Mouse (Mus musculus) embryonic facial prominence, embryonic 13.5 days (tissue): ENCODE measurements around the gene Cd37. TPM values are rescaled to one million over a fixed set of nuclear protein-coding genes. Genes with fewer than 3 reads are reported as not detected.

Experiments
- ATAC-seq: fragments of 200-750 bp; cut with Nextera tagmentation; 2 replicates; pipeline ENCODE4 v1.8.0; 2017; ENCODE audit warnings: low read depth; ENCODE audit not compliant: insufficient number of reproducible peaks, insufficient read depth, low FRiP score, low TSS enrichment
- H3K27ac ChIP-seq: fragments of 300-500 bp; sonication (generic); 2 replicates; pipeline ENCODE4 v1.5.1; 2015; ENCODE audit warnings: moderate library complexity, mild to moderate bottlenecking, inconsistent platforms
- H3K27me3 ChIP-seq: fragments of 300-500 bp; sonication (generic); 2 replicates; pipeline ENCODE4 v1.6.1; 2015; ENCODE audit warnings: mild to moderate bottlenecking, inconsistent platforms
- H3K36me3 ChIP-seq: fragments of 300-500 bp; sonication (generic); 2 replicates; pipeline ENCODE4 v1.6.1; 2015; ENCODE audit warnings: mild to moderate bottlenecking, inconsistent platforms
- H3K4me1 ChIP-seq: fragments of 300-500 bp; sonication (generic); 2 replicates; pipeline ENCODE4 v1.6.1; 2015; ENCODE audit warnings: inconsistent platforms
- H3K4me2 ChIP-seq: fragments of 300-500 bp; sonication (generic); 2 replicates; pipeline ENCODE4 v1.6.1; 2015; ENCODE audit warnings: moderate library complexity, mild to moderate bottlenecking, inconsistent platforms
- H3K4me3 ChIP-seq: fragments of 300-500 bp; sonication (generic); 2 replicates; pipeline ENCODE4 v1.5.1; 2015; ENCODE audit warnings: mild to moderate bottlenecking, inconsistent platforms
- H3K9ac ChIP-seq: fragments of 300-500 bp; sonication (generic); 2 replicates; pipeline ENCODE4 v1.6.1; 2015; ENCODE audit warnings: mild to moderate bottlenecking, inconsistent platforms
- H3K9me3 ChIP-seq: fragments of 300-500 bp; sonication (generic); 2 replicates; pipeline ENCODE4 v1.6.1; 2016; ENCODE audit warnings: inconsistent platforms
- WGBS: fragments of 180-500 bp; shearing (Covaris S2); methylation state at CpG from one replicate; pipeline ENCODE4 v1.1.7; 2015; ENCODE audit warnings: mixed read lengths; 5-methylcytosine and 5-hydroxymethylcytosine counted together
- polyA plus RNA-seq: library from polyadenylated mRNA; unstranded; fragments of >200 nt; fragmentation: Nextera tagmentation; extraction: Ambion mirVana; gene quantifications from 2 replicates; pipeline ENCODE4 v1.2.1, GENCODE M21; 2015

Cd37 gene
- polyA plus RNA-seq, 1 experiment from 2014 or later, result 2.8 TPM

DNA sequence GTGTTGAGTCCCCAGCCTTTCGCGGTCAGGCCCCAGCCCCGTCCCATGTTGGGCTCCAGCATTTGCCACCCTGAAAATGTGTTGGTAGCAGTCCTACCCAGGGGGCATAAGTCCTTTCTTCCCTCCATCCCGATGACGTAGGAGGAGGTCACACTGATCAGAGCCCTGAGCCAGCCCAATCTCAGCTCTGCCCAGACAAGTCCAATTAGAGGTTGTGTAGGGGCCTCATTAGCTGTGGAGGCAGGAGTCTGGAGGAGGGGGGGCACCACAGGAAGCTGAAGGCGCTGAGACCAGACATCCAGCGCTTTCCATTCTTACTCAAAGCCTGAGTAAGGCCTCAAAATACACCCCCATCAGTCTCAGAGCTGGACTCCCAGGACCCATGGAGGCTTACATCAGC is 53.0 kb downstream of the Cd37 start:
- no peak overlapping the region for H3K4me3 ChIP-seq
- no peaks in the 10 kb centered on the region for H3K36me3 ChIP-seq
- 57% methylated on average over 7 of the region's 7 CpGs for WGBS
- ATAC-seq, result no peak
- H3K4me1 ChIP-seq, result peaks cover 10% of the 10 kb centered on the region; the same call in 1 of the 2 replicates
- H3K9me3 ChIP-seq, result no peaks in the 10 kb centered on the region
- no peak overlapping the region for H3K4me2 ChIP-seq
- H3K9ac ChIP-seq, result peak overlapping the region; percentile 36; the same call in 1 of the 2 replicates
- no peak overlapping the region for H3K27ac ChIP-seq
- H3K27me3 ChIP-seq, result peaks cover 87% of the 10 kb centered on the region

DNA sequence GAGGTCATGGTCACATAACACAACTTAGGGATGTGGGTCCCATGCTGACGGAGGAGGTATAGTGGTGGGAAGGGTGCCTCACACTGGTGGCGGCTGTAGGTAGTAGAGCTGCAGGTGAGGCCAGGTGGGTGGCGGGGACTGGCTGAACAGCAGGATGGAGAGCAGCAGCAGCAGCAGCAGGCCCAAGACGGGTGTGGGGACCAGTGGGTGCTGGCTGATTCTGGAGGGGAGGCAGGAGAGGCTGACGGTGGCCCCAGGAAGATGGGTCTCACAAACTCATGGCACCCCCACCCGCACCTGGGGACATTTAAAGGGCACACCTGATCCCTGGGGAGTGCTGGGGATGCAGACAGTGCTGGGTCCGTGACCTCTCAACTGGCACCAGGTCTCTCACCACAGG is 55.2 kb downstream of the Cd37 start:
- Histone ChIP-seq H3K4me1 (peaks cover 10% of the 10 kb centered on the region; the same call in 1 of the 2 replicates), H3K4me2 (no peak overlapping the region), H3K9me3 (no peaks in the 10 kb centered on the region), H3K27ac (no peak overlapping the region), H3K9ac (no peak overlapping the region), H3K36me3 (no peaks in the 10 kb centered on the region), H3K4me3 (no peak overlapping the region), H3K27me3 (peaks cover 93% of the 10 kb centered on the region)
- ATAC-seq, result no peak
- 63% methylated on average over 7 of the region's 7 CpGs for WGBS

Other genes with a start within 250 kb of the Cd37 start
- 92.0 and 99.7 TPM in 2 replicates for gene Irf3, start 241.5 kb downstream of the Cd37 start, polyA plus RNA-seq
- 73.6 and 83.2 TPM in 2 replicates for gene Bcl2l12, start 240.4 kb downstream of the Cd37 start, polyA plus RNA-seq
- 38.6 and 40.2 TPM in 2 replicates for gene Scaf1, start 222.8 kb downstream of the Cd37 start, polyA plus RNA-seq
- gene Rras, start 221.2 kb downstream of the Cd37 start, polyA plus RNA-seq, result 19.7 and 23.3 TPM in 2 replicates
- 15.2 and 15.7 TPM in 2 replicates for gene Prr12, start 186.2 kb downstream of the Cd37 start, polyA plus RNA-seq
- 64.7 and 66.6 TPM in 2 replicates for gene Nosip, start 176.7 kb downstream of the Cd37 start, polyA plus RNA-seq
- 23.0 and 26.0 TPM in 2 replicates for gene Prrg2, start 176.4 kb downstream of the Cd37 start, polyA plus RNA-seq
- 375 and 376 TPM in 2 replicates for gene Rcn3, start 146.9 kb downstream of the Cd37 start, polyA plus RNA-seq
- 61.6 and 65.1 TPM in 2 replicates for gene Fcgrt, start 135.3 kb downstream of the Cd37 start, polyA plus RNA-seq
- gene Rps11, start 114.7 kb downstream of the Cd37 start, polyA plus RNA-seq, result 1,651 and 1,760 TPM in 2 replicates
- gene Rpl13a, start 110.4 kb downstream of the Cd37 start, polyA plus RNA-seq, result 1,453 and 1,588 TPM in 2 replicates
- 0.20 TPM in 1 of 2 replicates, not detected in the other for gene Gm45713, start 102.9 kb downstream of the Cd37 start, polyA plus RNA-seq
- 1.3 and 1.7 TPM in 2 replicates for gene Flt3l, start 102.7 kb downstream of the Cd37 start, polyA plus RNA-seq
- gene Pih1d1, start 84.8 kb downstream of the Cd37 start, polyA plus RNA-seq, result 78.5 and 97.7 TPM in 2 replicates
- 43.6 and 52.0 TPM in 2 replicates for gene Aldh16a1, start 84.5 kb downstream of the Cd37 start, polyA plus RNA-seq
- 0.18 and 0.22 TPM in 2 replicates for gene Slc17a7, start 75.2 kb downstream of the Cd37 start, polyA plus RNA-seq
- 1.8 and 2.6 TPM in 2 replicates for gene Gfy, start 59.5 kb downstream of the Cd37 start, polyA plus RNA-seq
- not detected in 2 replicates for gene Pth2, start 58.1 kb downstream of the Cd37 start, polyA plus RNA-seq
- gene Ccdc155, start 34.2 kb downstream of the Cd37 start, polyA plus RNA-seq, result 0.53 and 1.2 TPM in 2 replicates
- gene Dkkl1, start 27.0 kb downstream of the Cd37 start, polyA plus RNA-seq, result 2.3 and 3.0 TPM in 2 replicates
- gene Tead2, start 23.4 kb downstream of the Cd37 start, polyA plus RNA-seq, result 221 and 233 TPM in 2 replicates
- gene Slc6a16, start 2.0 kb upstream of the Cd37 start, polyA plus RNA-seq, result 0.17 and 0.29 TPM in 2 replicates
- not detected in 2 replicates for gene Slc6a21, start 38.4 kb upstream of the Cd37 start, polyA plus RNA-seq
- 17.8 and 23.8 TPM in 2 replicates for gene Trpm4, start 94.7 kb upstream of the Cd37 start, polyA plus RNA-seq
- 2.2 and 2.9 TPM in 2 replicates for gene Hrc, start 96.2 kb upstream of the Cd37 start, polyA plus RNA-seq
- gene Ppfia3, start 127.9 kb upstream of the Cd37 start, polyA plus RNA-seq, result 6.6 and 8.2 TPM in 2 replicates
- gene Lin7b, start 131.5 kb upstream of the Cd37 start, polyA plus RNA-seq, result 1.6 and 2.7 TPM in 2 replicates
- 285 and 299 TPM in 2 replicates for gene Snrnp70, start 156.6 kb upstream of the Cd37 start, polyA plus RNA-seq
- not detected in 2 replicates for gene Kcna7, start 166.5 kb upstream of the Cd37 start, polyA plus RNA-seq
- gene Ntf5, start 174.6 kb upstream of the Cd37 start, polyA plus RNA-seq, result 4.6 and 6.1 TPM in 2 replicates
- 0.41 and 1.2 TPM in 2 replicates for gene Lhb, start 181.7 kb upstream of the Cd37 start, polyA plus RNA-seq
- 38.0 and 39.6 TPM in 2 replicates for gene Gys1, start 195.7 kb upstream of the Cd37 start, polyA plus RNA-seq
- 141 and 148 TPM in 2 replicates for gene Ruvbl2, start 199.0 kb upstream of the Cd37 start, polyA plus RNA-seq
- gene Ftl1, start 220.8 kb upstream of the Cd37 start, polyA plus RNA-seq, result 5,253 and 5,612 TPM in 2 replicates
- gene Bax, start 227.8 kb upstream of the Cd37 start, polyA plus RNA-seq, result 154 and 190 TPM in 2 replicates
- 0.59 and 1.2 TPM in 2 replicates for gene Tulp2, start 242.8 kb upstream of the Cd37 start, polyA plus RNA-seq
- not detected in 2 replicates for gene Gm45808, start 247.7 kb upstream of the Cd37 start, polyA plus RNA-seq
- gene Dhdh, start 249.7 kb upstream of the Cd37 start, polyA plus RNA-seq, result 4.5 TPM in 2 replicates